Mouse (Mus musculus) liver, postnatal 0 days (tissue): ENCODE measurements at regions not wholly inside any gene's neighbourhood (a gene's known extent, or its start where the extent isn't known, plus 50 kb on each side); places are given as distances from the start of the nearest gene placed in this dataset.

Experiments
- CTCF ChIP-seq: sonication (generic); IDR thresholded peaks from 2 replicates; pipeline ENCODE4 v1.5.1; 2016; ENCODE audit warnings: antibody characterized with exemption, low read depth
- EP300 ChIP-seq: IDR thresholded peaks from 2 replicates; pipeline ENCODE4 v1.6.1; 2016; ENCODE audit warnings: antibody characterized with exemption, low read depth, mild to moderate bottlenecking

DNA sequence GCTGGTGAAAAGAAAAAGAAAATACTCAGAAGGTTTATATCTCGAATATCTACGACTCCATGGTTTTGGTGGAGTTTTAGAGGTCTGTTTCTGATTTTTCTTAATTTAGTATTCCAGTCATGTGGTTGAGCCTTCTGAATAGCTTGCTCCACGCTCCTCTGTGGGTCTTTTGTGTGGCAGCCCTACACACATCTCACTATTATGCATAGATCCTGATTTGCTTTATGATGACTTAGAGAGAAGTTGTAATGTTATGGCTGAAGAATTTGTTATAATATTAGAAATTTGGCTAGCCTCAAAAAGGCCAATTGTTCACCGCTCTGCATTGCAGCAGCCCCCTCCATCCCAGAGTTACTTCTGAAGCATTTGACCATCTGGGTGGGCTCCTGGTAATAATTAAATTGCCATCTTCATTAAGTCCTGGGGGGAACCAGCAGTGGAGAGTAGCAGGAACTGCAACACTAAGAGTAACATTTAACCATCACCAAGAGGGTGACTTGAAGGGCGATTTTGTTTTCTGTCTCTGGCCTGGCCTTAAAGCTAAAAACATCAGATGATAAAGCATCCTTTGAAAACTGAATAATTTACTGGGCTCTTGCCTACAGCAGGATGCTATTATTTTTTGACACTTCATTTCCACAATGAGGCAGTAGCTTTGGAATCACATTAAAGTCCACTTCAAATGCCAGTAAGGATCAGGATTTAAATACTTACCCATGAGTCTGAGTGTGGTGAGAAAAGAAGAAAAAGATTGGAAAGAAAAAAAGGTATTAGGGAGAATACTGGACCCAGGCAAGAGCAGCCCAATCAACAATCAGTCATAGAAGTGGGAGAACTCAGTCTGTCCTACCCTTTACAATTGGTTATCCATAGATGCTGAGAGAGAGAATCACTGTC, 84.3 kb upstream of the Actbl2 start:
- TF ChIP-seq CTCF (no peak), EP300 (no peak)
